Mouse (Mus musculus) B cell, adult 2 months (primary cell): ENCODE results near the gene Itgb7.

Experiments used
- DNase-seq, 2 experiments: peaks; one replicate each; pipeline ENCODE4 v3.0.0; 2022

Itgb7 gene

DNA sequence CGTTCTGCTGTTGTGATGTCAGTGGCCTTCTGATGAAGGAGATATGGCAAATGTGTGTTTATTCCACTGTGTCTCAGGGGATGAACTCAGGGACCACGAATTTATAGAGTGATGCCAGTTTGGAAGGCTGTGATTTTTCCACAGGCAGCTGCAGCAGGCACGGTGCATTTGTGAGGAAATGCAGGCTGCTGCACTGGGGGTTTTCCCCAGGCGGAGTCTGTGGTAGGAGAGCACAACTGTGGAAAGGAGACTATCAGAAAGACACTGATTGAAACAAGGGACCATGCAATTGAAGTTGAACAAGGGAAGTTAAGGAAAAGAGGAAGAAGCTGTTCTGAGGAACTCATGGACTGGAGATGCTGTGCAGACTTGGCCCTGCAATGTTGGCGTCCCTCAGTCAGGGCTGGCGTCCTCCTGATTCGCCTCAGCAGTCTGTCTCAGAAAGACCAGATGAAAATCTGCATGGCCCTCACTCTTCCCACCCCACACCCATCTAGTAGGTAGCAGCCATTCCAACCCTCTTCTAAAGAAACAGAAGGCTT, 39.4 kb downstream of the Itgb7 start:
- DNase-seq, result no peak

DNA sequence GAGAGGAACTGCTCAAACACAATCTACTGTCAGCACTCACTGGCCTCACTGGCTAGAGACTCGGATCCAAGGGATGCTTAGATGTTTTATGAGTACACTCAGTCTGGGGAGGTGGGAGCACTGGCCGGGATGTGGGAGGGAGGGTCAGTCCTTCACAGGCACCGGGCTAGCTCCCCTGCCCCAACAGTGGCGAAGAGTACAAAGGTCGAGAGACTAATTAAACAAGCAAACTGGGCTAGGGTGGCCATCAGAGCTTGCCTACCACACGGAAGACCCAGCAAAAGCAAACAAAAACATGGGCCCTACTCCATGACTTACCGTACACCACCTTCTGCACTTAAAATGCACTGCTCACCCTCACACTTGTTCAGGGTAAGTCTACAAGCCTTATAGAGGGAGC, 40.0 kb downstream of the Itgb7 start:
- DNase-seq, result no peak

DNA sequence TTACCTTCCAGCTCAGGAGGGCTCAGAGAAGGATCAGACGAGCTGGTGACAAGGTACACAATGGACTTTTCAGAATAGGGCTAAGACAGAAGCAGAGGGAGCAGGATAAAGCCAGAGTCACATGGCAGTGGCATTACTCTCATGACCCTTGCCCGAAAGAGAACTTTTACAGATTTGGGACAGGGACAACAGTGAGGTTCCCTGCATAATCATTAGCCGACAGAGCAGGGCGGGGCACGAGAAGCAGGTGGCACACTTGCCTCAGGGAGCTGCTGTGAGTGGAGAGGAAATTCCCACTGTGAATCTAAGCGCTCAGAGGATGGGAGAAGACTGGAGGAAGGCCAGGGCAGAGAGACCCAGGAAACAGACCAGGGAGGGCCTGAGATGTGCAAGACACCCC, 42.9 kb downstream of the Itgb7 start:
- DNase-seq, result no peak

DNA sequence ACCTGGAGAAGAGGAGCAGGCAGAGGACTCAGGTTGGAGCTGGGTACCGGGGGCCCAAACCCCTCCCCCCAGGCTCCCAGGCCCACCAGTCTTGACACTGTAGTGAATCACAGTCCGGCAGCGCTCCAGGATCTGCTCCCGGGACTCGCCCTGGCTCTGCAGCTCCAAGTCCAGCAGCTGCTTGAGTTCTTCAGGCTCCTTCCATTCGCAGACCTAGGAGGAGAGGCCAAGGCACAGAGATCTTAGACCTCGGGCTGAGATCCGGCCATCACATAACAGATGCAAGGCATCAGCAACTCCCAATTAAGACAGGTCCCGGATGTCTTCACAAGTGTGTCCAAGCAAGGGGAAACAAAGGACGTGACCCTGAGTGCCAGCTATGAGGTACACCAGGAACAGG, 43.6 kb downstream of the Itgb7 start:
- DNase-seq, result no peak

DNA sequence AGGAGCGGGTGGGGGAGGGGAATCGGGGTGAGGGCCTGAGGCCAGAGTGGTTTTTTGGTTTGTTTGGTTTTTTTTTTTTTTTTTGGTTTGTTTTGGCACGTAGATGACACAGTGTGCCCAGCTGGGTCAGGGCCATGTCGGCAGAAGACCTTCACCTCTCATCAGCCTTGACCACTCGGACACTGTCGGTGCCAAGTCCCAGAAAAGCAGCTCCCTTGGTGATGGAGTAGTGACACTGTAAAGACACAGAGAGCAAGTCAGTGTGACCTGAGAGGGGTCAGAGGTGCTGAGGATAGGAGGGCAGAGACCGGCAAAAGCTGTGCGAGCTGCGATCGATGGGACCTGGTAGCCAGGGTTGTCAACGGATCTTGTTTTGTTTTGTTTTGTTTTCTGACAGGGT, 45.5 kb downstream of the Itgb7 start:
- DNase-seq, result no peak

DNA sequence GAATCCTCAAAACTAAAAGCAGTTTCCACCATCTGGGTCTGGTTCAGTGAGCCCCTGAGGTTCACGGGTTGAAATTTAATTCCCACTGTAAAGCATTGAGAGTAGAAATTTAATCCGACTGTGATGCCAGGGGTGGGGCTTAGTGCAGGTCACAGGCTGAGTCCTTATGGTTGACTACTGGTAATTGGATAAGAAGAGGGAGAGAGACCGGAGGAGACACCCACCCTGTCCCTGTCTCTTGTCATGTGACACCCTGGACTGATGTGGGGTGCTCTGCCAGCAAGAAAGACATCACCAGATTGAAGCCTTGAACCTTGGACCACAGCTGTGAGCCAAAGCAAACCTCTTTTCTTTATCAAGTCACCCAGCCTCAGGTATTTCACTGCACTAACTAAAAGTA, 48.7 kb downstream of the Itgb7 start:
- no peak for DNase-seq

DNA sequence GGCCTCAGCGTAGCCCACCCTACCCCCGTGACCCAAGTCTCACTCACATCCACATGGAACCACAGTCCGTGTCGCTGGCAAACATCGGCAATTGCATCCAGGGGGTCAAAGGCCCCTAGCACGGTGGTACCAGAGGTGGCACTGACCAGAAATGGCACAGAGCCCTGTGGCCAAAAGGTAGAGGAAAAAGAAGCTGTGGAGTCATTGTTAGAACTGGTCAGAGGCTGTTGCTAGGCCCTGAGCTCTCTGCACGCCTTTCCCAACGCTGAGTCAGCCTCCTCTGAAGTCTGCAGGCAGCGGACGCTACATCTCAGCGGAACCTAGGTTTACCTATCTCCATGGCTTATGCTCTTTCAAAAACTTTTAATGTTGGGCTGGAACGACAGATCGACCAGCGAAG, 51.8 kb downstream of the Itgb7 start:
- no peak for DNase-seq

DNA sequence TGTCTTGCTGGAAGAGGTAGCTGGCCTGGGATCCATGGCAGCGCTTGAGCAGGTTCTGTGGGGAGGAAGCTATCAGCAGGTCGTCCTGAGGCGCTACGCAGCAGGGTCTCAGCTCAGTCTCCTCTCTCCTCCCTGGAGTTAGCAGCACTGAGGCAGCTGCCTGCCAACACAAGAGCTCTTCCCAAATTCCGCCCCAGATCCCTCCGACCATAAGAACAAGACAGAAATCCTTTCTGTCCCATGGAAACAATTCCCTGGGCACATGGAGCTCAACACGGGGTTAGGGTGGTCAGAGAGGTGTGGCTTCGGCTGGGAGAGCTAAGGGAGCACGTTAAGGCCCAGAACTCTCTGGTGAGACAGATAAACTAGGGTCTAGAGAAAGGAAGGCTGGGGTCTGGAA, 52.6 kb downstream of the Itgb7 start:
- no peak for DNase-seq

DNA sequence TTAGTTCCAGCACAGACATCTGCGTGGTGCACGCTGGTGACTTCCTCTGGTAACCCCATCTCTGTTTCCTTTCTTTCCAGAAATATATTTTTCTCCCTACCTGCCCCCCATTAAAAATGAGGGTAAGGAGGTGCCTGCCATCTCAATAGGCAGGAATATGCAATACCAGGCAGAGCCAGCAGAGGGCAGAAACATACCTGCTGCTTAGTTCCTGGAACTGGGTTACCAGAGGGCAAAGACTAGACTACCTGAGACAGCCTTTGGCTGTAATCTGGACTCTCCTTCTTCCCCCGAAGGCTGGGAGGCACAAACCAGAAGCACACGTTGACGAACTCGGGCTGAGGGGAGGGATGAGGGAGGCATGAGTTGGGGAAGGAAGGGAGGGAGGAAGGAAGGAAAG, 53.5 kb downstream of the Itgb7 start:
- peak; percentile 91 for DNase-seq

DNA sequence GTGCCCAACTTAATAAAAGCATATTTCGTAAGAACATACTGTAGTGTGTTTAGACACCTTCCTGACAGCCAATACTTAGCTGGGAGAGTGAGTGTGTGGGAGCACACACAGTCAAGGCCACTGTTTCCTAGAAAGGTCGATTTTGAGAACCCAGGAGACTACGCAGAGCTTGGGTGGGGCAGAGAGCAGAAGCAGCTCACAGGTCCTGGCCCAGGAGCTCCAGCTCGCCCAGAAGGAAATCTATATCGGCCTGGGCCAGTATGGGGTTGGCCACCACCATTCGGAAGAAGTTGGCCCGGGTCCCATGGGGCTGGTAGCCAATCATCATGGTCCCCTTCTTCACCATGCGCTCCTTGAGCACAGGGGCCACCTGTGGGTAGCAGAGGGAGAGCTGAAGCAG, 54.3 kb downstream of the Itgb7 start:
- no peak for DNase-seq

DNA sequence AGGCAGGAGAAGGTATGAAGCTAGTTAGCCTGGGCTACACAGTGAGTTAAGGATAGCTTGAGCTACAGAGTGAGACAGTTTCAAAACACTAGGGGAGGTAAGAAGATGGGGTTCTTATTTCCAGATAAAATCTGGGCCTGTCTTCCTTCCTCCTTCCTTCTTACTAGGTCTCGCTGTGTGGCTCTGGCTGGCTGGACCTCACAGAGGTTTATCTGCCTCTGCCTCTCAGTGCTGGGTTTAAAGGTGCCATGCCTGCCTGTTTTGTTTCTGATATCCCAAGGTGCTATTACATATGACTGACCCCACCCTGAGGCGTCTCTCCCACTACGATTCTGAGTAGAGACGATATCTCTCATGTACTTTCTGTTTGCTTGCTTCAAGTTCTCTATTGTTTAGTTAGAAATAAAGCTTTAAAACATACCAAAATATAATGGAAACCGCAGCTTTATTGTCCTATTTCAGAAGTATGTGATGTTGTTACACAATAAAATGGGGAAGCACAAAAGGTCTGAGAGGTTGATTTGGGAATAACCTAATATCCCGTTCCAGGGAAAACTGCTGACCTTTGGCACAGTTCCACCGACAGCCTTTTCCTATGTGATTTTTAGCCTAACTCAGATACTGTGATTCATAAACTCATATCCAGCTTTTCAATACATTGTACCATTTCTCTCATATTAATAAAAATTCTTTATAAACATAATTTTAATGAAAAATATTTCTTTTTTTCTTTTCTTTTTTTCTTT, 55.0 kb downstream of the Itgb7 start:
- no peak for DNase-seq

DNA sequence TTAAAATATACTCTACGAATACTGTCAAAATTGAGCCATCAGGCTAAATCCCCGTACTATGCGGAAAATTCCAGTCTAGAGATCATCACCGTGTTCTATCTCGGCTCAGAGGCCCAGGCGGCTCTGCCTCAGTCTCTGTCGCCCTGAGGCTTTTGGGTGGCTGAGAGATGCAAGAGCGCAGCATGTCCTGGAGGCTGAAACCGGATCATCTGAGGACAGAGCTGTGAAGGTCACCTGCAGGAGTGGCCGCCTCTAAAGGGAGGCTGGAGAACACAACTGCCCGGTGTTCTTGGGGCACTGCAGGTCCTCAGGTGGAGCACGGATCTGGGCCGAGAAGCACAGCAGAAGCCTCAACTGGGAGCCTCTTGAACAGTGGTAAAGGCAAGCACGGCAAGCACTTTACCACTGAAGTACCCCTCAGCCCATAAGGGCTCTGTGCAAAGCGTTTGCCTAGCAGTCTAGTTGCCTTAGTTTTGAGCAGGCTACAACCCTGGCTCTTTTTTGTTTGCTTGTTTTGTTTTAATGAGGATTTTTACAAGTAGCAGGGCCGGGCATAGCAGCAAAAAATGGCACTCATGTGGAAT, 55.9 kb downstream of the Itgb7 start:
- no peak for DNase-seq

DNA sequence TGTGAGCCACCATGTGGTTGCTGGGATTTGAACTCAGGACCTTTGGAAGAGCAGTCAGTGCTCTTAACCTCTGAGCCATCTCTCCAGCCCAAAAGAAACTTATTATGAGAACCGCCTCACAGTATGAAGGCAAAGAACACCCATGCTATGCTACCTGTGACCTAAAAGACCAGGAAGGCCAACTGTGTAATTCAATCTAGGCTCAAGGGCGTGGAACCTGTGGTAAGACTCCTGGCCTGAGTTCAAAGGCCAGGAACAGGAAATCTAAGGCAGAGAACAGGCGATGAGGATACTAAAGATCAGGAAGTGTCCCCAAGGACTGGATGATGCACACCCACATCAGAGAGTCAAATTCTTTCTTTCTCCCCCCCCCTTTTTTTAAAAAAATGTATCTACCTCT, 58.2 kb downstream of the Itgb7 start:
- DNase-seq, result no peak

DNA sequence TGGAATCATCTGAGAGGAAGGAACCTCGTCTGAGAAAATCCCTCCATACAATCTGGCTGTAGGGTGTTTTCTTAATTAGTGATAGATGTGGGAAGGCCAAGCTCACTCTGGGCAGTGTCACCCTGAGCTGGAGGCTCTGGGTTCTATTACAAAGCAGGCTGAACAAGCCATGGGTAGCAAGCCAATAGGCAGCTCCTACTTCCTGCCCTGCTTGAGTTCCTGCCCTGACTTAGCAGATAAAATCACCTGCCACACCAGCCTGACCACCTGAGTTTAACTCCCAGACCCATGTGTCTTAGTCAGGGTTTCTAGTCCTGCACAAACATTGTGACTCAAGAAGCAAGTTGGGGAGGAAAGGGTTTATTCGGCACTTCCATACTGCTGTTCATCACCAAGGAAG, 62.7 kb downstream of the Itgb7 start:
- no peak for DNase-seq

DNA sequence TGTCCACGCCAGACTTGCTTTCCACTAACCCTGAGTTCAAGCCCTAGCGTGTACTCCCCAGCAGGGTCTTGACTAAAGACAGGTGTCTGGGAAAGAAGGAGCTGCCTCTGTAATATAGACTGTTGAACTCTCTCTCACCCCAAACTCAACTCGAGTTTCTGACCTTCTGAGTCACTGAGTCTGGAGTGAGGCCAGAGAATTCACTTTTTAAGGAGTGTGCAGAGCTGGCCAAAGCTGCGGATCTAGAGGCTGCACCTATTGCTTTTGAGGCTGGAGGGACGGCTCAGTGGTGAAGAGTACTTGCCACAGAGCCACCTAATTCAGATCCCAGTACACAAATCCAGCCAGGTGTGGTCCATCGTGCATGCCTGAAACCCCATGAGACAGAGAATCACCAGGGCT, 64.1 kb downstream of the Itgb7 start:
- DNase-seq, result no peak
